ENCODE assay signal across 11 mouse cellular contexts in the genomic region with DNA sequence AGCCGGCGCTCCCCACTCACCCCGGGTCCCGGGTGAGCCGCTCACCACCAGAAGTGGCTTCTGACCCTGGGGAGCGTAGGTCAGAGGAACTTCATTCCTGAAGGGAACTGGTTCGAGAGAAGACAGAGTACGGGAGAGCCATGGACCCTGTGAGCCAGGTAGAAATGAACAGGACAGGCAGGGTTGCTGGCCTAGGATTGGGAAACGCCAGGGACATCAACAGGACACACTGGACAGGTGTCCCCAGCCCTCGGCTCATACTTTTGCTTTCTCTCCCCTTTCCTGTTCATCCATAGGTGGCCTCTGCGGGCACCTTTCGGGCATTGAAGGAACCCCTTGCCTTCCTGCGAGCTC. TPM values are rescaled to one million over a fixed set of nuclear protein-coding genes. Genes with fewer than 3 reads are reported as not detected.
DNase-seq lines count a peak whose midpoint lies in the region; ATAC-seq and TF ChIP-seq lines count a peak whose summit lies in the region.
"Had no signal": no experiment of that assay in that cellular context is flagged by ENCODE, and none has a peak within 500 bp of the region (broad histone marks: within the 10 kb centered on the region; RNA-seq: fewer than 3 reads in every experiment).

No protein-coding gene starts in this region.

- no peaks in the 10 kb centered on the region for H3K9me3 ChIP-seq in lung, postnatal 0 days (ENCODE audit: low read length)
- no peaks in the 10 kb centered on the region for H3K9me3 ChIP-seq in limb, embryonic 14.5 days (ENCODE audit: control insufficient read depth, low read length)

- TF ChIP-seq EP300 in lung, postnatal 0 days (IDR thresholded peaks at IDR 0.05), result no peak

- TF ChIP-seq CTCF in lung, postnatal 0 days (IDR thresholded peaks at IDR 0.05), result no peak

- H3K4me1 ChIP-seq in lung, postnatal 0 days (ENCODE audit: insufficient read depth, low read depth, low read length), result no peaks in the 10 kb centered on the region
- no peaks in the 10 kb centered on the region for H3K4me1 ChIP-seq in limb, embryonic 14.5 days (ENCODE audit: control insufficient read depth, insufficient read depth, low read length)

- WGBS in lung, postnatal 0 days, result 12% methylated on average over 13 of the region's 13 CpGs
- 17% methylated on average over 13 of the region's 13 CpGs for WGBS in limb, embryonic 14.5 days

- no peak for DNase-seq in frontal cortex, adult 2 months (ENCODE audit: extremely low spot score in 1 of 2, low spot score in 1 of 2)
- no peak for DNase-seq in lung, postnatal 0 days (ENCODE audit: low spot score)
- DNase-seq in lung, postnatal 25 days (ENCODE audit: low spot score), result no peak
- DNase-seq in limb, embryonic 14.5 days (ENCODE audit: low spot score), result no peak
- DNase-seq in urinary bladder, postnatal 10 days (ENCODE audit: low spot score), result no peak
- DNase-seq in adrenal gland, adult 8-10 months, result no peak
- no peak for DNase-seq in urinary bladder, adult 2 months (ENCODE audit: low spot score)
- DNase-seq: kidney, adult 18-20 months had no signal

- peak overlapping the region; percentile 53 for H3K4me2 ChIP-seq in lung, postnatal 0 days (replicated peaks; ENCODE audit: low read depth, low read length)
- H3K4me2 ChIP-seq in limb, embryonic 14.5 days (replicated peaks; ENCODE audit: low read depth, low read length, severe bottlenecking), result peak overlapping the region; percentile 64

- no peak overlapping the region for H3K9ac ChIP-seq in lung, postnatal 0 days (replicated peaks; ENCODE audit: low read depth)
- H3K9ac ChIP-seq in limb, embryonic 14.5 days (ENCODE audit: low read depth, low read length, severe bottlenecking), result no peak overlapping the region; the same call in 1 of the 2 replicates

- H3K27me3 ChIP-seq in lung, postnatal 0 days (replicated peaks; ENCODE audit: insufficient read depth, low read length), result no peaks in the 10 kb centered on the region
- H3K27me3 ChIP-seq in limb, embryonic 14.5 days (ENCODE audit: control insufficient read depth, insufficient read depth, low read length), result no peaks in the 10 kb centered on the region

- H3K27ac ChIP-seq in lung, postnatal 0 days (ENCODE audit: low read length), result no peak overlapping the region
- H3K27ac ChIP-seq in limb, embryonic 14.5 days (replicated peaks; ENCODE audit: low read depth, low read length), result no peak overlapping the region

- ATAC-seq in frontal cortex, adult (ENCODE audit: low TSS enrichment), result peak; percentile 13; the same call in 1 of the 2 replicates
- no peak for ATAC-seq in lung, postnatal 0 days
- ATAC-seq in limb, embryonic 14.5 days (ENCODE audit: low FRiP score, low read depth), result peak; percentile 27

- no peak for TF ChIP-seq POLR2A in limb, embryonic 14.5 days (IDR thresholded peaks at IDR 0.05; ENCODE audit: borderline replicate concordance, extremely low read depth, insufficient read depth, insufficient read length)

- no peak overlapping the region for H3K4me3 ChIP-seq in lung, postnatal 0 days (ENCODE audit: low read depth, low read length)
- H3K4me3 ChIP-seq in limb, embryonic 14.5 days (replicated peaks; ENCODE audit: low read length), result peak overlapping the region; percentile 37

- H3K36me3 ChIP-seq in lung, postnatal 0 days (ENCODE audit: insufficient read depth, low read length), result no peaks in the 10 kb centered on the region
- H3K36me3 ChIP-seq in limb, embryonic 14.5 days (ENCODE audit: control insufficient read depth, insufficient read depth, low read length), result no peaks in the 10 kb centered on the region

RNA-seq across cellular contexts. Expression of a gene that starts 0.2 kb away (rescaled TPM):
- 334 and 350 TPM in 2 replicates for polyA plus RNA-seq in frontal cortex, adult 2 months (2012; rRNA removed)
- 0.29 and 0.33 TPM in 2 replicates for polyA plus RNA-seq in lung, postnatal 0 days (2015; fragmentation: Nextera tagmentation; extraction: Ambion mirVana)
- 3.1 and 3.5 TPM in 2 replicates for polyA plus RNA-seq in limb, embryonic 14.5 days (2012; rRNA removed)
- polyA plus RNA-seq in limb, embryonic 14.5 days (2014; fragmentation: Nextera tagmentation; extraction: Ambion mirVana), result 4.4 and 4.5 TPM in 2 replicates
- 10 to 100 TPM; 12.3 to 22.2 (median 15.2) TPM for total RNA-seq in adrenal gland, adult 8-10 months (2022)
- 0.32 and 0.47 TPM in 2 replicates for polyA plus RNA-seq in urinary bladder, adult 2 months (2012; rRNA removed)
- total RNA-seq: megakaryocyte progenitor cell, adult 5-6 weeks had no signal
- polyA plus RNA-seq: small intestine, adult 2 months had no signal

Comparison
In these comparisons a context has a peak if more than half of its experiments do, and no peak if none do; other contexts are left out.
1. RNA of a gene that starts 0.2 kb away (polyA plus RNA-seq): 334 to 350 TPM in frontal cortex, adult 2 months; 3.1 to 4.5 TPM in limb, embryonic 14.5 days, 0.32 to 0.47 TPM in urinary bladder, adult 2 months and 0.29 to 0.33 TPM in lung, postnatal 0 days; every median in the first group is over 10 times any median in the second.